Mouse (Mus musculus) C2C12 (cell line): Measurements from ENCODE around the gene Cnppd1. TPM values are rescaled to one million over a fixed set of nuclear protein-coding genes. Genes with fewer than 3 reads are reported as not detected.

Source experiments
- H3K27me3 ChIP-seq: one replicate; pipeline ENCODE4 v1.6.1; 2011; ENCODE audit not compliant: control insufficient read depth, insufficient read depth, insufficient read length
- H3K36me3 ChIP-seq: one replicate; pipeline ENCODE4 v1.6.1; 2011; ENCODE audit not compliant: control insufficient read depth, insufficient read depth
- H3K4me3 ChIP-seq: one replicate; pipeline ENCODE4 v1.5.1; 2011; ENCODE audit warnings: mild to moderate bottlenecking, control low read depth; ENCODE audit not compliant: poor library complexity, insufficient read depth, severe bottlenecking
- H3K79me2 ChIP-seq: one replicate; pipeline ENCODE4 v1.6.1; 2011; ENCODE audit not compliant: control insufficient read depth, insufficient read depth
- H3K79me3 ChIP-seq: one replicate; pipeline ENCODE4 v1.6.1; 2011; ENCODE audit warnings: low read depth, control low read depth
- H3ac ChIP-seq: one replicate; pipeline ENCODE3; 2011; ENCODE audit warnings: low read depth; ENCODE audit not compliant: control insufficient read depth, insufficient read length
- CEBPB ChIP-seq: IDR thresholded peaks from one replicate; pipeline ENCODE4 v1.6.1; 2011; ENCODE audit warnings: low read depth, mild to moderate bottlenecking, control low read depth, moderate library complexity
- CTCF ChIP-seq: IDR thresholded peaks from one replicate; pipeline ENCODE4 v1.5.1; 2011; ENCODE audit not compliant: control insufficient read depth, insufficient read depth, insufficient read length
- FOSL1 ChIP-seq: IDR thresholded peaks from one replicate; pipeline ENCODE4 v1.8.0; 2011; ENCODE audit warnings: mild to moderate bottlenecking, low read length; ENCODE audit not compliant: poor library complexity, insufficient read depth, severe bottlenecking
- MAX ChIP-seq: IDR thresholded peaks from one replicate; pipeline ENCODE4 v1.6.1; 2011; ENCODE audit warnings: mild to moderate bottlenecking, control low read depth
- MYOD1 ChIP-seq: IDR thresholded peaks from one replicate; pipeline ENCODE4 v1.6.1; 2011; ENCODE audit warnings: low read depth; ENCODE audit not compliant: control insufficient read depth, insufficient read length
- MYOG ChIP-seq: IDR thresholded peaks from one replicate; pipeline ENCODE4 v1.6.1; 2011; ENCODE audit not compliant: control insufficient read depth, insufficient read length; ENCODE audit errors: extremely low read depth
- USF1 ChIP-seq: IDR thresholded peaks from one replicate; pipeline ENCODE4 v1.6.1; 2011; ENCODE audit warnings: low read depth, mild to moderate bottlenecking, control low read depth, moderate library complexity
- polyA plus RNA-seq: library from polyadenylated mRNA; unstranded; fragments of >200 nt; fragmentation: generic; extraction: Trizol; gene quantifications from one replicate; pipeline ENCODE4 v1.2.1, GENCODE M21; 2012; ENCODE audit warnings: missing spikeins

Cnppd1 gene
- polyA plus RNA-seq, 1 experiment, result 25.8 TPM

DNA sequence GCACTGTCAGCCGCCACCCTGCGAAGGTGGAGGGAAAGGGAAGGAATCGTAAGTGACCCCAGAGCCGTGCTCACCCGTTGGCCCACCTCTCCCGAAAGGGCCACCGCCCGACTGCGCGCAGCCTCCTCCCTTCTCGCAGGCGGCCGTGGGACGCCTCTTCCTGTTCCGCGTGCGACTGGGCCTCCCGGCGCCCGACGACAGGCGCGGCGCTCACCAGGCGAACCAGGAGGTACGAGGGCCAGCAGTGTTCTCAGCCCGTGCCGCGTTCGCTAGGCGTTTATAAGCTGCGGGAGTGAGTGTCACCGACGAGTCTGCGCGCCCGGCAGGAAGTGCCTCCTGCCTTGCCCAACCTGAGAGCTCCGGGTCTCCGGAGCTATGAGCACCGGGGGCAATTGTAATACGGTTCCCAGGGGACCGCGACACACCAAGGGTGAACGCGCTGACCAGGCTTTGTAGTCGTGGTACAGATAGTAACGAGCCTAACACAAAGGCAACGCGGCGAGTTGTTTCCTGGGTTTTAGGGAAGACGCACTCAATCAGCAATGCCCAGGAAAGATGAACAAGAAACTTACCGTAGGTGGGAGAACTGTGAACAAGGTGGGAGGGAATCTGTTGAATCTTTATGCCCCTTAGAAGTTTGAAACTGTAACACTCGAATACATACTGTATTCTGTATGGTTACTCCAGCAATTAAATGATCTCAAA lies 873 bp downstream of the Cnppd1 start:
- peaks cover 11% of the 10 kb centered on the region for H3K79me3 ChIP-seq
- H3ac ChIP-seq, result peak overlapping the region; percentile 90
- TF ChIP-seq CTCF (no peak), CEBPB (no peak), MYOD1 (no peak), FOSL1 (no peak), MAX (peak; percentile 40), USF1 (no peak)
- peak overlapping the region; percentile 50 for H3K4me3 ChIP-seq
- H3K36me3 ChIP-seq, result peaks cover 49% of the 10 kb centered on the region
- H3K79me2 ChIP-seq, result peaks cover 39% of the 10 kb centered on the region
- no peaks in the 10 kb centered on the region for H3K27me3 ChIP-seq

DNA sequence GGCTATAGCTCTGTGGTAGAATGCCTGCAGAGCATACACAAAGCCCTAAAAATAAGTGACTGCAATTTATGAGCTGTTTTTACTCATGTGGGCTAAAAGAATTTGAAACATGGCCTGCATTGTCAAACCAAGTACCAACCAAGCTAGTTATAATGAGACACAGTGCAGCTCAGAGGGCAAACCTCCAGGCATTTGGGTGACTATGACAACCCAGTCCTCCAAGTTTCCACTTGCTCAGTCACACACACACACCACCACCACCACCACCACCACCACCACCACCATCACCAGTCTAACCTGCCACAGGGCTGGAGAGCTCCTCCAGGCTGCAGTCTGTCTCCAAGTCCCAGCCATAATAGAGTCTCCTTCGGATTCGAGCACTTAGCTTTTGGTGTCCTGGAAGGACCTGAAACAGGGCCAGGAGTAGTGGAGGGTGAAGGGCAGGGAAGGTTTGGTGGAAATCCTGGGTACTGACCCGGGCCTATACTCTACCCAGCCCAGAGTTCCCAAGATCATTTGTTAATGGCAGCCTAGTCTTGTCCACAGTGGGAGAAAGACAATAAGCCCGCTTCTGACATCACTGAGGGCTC lies 1.8 kb downstream of the Cnppd1 start:
- H3K79me3 ChIP-seq, result peaks cover 11% of the 10 kb centered on the region
- TF ChIP-seq CEBPB (no peak), CTCF (no peak), FOSL1 (no peak), USF1 (no peak), MAX (no peak), MYOD1 (no peak), MYOG (no peak)
- H3K4me3 ChIP-seq, result peak overlapping the region; percentile 50
- H3K27me3 ChIP-seq, result no peaks in the 10 kb centered on the region
- H3K36me3 ChIP-seq, result peaks cover 41% of the 10 kb centered on the region
- no peak overlapping the region for H3ac ChIP-seq
- H3K79me2 ChIP-seq, result peaks cover 39% of the 10 kb centered on the region

DNA sequence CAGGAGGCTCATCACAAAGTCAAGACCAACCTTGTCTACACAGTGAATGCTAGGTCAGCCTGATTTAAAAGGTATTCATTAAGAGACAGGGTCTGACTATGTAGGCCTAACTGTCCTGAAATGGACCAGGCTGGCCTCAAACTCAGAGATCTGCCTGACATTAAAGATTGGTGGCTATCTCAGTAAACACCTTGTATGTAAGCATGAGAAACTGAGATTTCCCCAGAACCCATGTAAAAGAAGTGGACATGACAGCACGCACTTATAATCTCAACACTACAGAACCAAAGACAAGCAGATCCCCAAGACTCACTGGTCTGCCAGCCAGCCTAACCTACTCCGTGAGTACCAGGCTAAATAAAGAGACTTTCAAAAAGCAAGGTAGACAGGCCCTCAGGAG lies 4.1 kb downstream of the Cnppd1 start:
- no peak overlapping the region for H3ac ChIP-seq
- H3K79me2 ChIP-seq, result peaks cover 25% of the 10 kb centered on the region
- H3K36me3 ChIP-seq, result peaks cover 26% of the 10 kb centered on the region
- H3K79me3 ChIP-seq, result peaks cover 5% of the 10 kb centered on the region
- no peaks in the 10 kb centered on the region for H3K27me3 ChIP-seq
- no peak for TF ChIP-seq USF1
- H3K4me3 ChIP-seq, result no peak overlapping the region

DNA sequence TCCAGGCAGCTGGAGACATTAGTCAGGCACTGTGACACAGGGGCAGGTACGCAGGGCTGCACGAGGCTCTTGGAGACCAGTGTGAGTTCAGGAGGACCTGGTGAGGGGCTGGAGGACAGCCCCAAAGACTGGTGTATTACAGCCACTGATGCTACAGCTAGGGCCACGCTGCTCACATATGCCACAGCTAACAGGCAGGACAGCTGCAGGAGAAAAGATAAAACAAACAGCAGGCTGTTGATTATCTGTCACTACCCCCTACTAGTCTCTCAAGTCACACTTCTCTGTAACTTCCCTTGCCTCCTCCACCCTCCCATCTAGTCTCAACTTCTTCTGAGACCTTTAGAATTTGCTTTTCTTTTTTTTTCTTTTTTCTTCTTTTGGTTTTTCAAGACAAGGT lies 5.8 kb downstream of the Cnppd1 start:
- H3K27me3 ChIP-seq, result peaks cover 4% of the 10 kb centered on the region
- no peak overlapping the region for H3ac ChIP-seq
- peaks cover 15% of the 10 kb centered on the region for H3K79me2 ChIP-seq
- TF ChIP-seq MYOD1, result no peak
- TF ChIP-seq MYOG, result no peak
- no peak for TF ChIP-seq FOSL1
- no peak for TF ChIP-seq MAX
- no peak for TF ChIP-seq CEBPB
- TF ChIP-seq CTCF, result no peak
- no peak for TF ChIP-seq USF1
- H3K79me3 ChIP-seq, result peaks cover 1% of the 10 kb centered on the region
- H3K36me3 ChIP-seq, result peaks cover 26% of the 10 kb centered on the region
- no peak overlapping the region for H3K4me3 ChIP-seq

DNA sequence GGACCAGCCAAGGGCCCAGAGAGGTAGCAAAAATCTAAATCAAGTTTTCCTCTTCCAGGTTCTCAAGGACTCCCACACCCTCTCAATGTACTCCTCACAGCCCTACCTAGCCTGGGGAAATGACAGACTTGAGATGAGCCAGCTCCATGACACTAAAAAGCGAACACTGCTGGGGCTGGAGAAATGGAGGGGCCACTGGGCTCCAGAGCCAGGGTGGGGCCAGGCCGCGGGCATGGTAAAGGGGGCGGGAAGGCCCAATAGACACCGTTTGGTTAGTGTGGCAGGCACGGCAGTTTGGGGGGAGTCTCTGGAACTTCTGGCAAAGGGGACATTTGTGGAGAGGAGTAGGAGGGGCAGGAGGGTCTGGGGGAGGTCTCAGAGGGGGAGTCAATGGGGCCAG lies 6.2 kb downstream of the Cnppd1 start:
- TF ChIP-seq CTCF, result no peak
- no peak for TF ChIP-seq CEBPB
- TF ChIP-seq FOSL1, result no peak
- TF ChIP-seq MYOG, result no peak
- TF ChIP-seq MAX, result no peak
- no peak for TF ChIP-seq MYOD1
- no peak for TF ChIP-seq USF1
- H3K36me3 ChIP-seq, result peaks cover 26% of the 10 kb centered on the region

More for the DNA sequence above, 6.2 kb downstream of the Cnppd1 start:
- H3K79me3 ChIP-seq, result peaks cover 1% of the 10 kb centered on the region
- no peak overlapping the region for H3ac ChIP-seq
- peaks cover 4% of the 10 kb centered on the region for H3K27me3 ChIP-seq
- peaks cover 11% of the 10 kb centered on the region for H3K79me2 ChIP-seq
- H3K4me3 ChIP-seq, result no peak overlapping the region
